Mouse (Mus musculus): Measurements from ENCODE around the gene Tmem115. TPM values are rescaled to one million over a fixed set of nuclear protein-coding genes. Genes with fewer than 3 reads are reported as not detected.
"Not testable (repeated sequence)": the region's sequence is repeated elsewhere in the genome, so short reads cannot be mapped to it uniquely, and the experiment has no call there.

Gene Tmem115
- total RNA-seq, 2 experiments from 2014 or later: 40.0 to 49.5 TPM

GRCm38 (mm10) chr9:107570016-107570415 is 36.3 kb downstream of the Tmem115 start:
- DNase-seq (ENCODE audit: low spot score in 2 of 2): no peak

GRCm38 (mm10) chr9:107570845-107571244 is 37.1 kb downstream of the Tmem115 start:
- DNase-seq (ENCODE audit: low spot score in 2 of 2): no peak

- no peak for DNase-seq (ENCODE audit: low spot score in 2 of 2)
Measured at GRCm38 (mm10) chr9:107571534-107572326, 38.0 kb downstream of the Tmem115 start.

- no peak for DNase-seq (ENCODE audit: low spot score in 2 of 2)
Measured at GRCm38 (mm10) chr9:107572327-107572662, 38.5 kb downstream of the Tmem115 start.

DNA sequence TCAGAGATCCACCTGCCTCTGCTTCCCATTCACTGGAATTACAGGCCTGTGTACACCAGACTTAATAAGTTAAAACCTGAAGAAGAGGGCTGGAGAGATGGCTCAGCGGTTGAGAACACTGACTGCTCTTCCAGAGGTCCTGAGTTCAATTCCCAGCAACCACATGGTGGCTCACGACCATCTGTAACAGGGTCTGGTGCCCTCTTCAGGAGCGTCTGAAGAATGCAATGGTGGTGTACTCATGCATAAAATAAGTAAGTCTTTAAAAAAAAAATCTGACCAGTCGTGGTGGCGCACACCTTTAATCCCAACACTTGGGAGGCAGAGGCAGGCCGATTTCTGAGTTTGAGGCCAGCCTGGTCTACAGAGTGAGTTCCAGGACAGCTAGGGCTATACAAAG is 40.0 kb downstream of the Tmem115 start:
- DNase-seq (ENCODE audit: low spot score in 2 of 2): not testable (repeated sequence)

GRCm38 (mm10) chr9:107575579-107576356 is 42.0 kb downstream of the Tmem115 start:
- no peak for DNase-seq (ENCODE audit: low spot score in 2 of 2)

GRCm38 (mm10) chr9:107576357-107577107 is 42.8 kb downstream of the Tmem115 start, which contains the start of gene Hyal1:
Gene Hyal1 (plus strand): TSS chr9:107576927.
- DNase-seq (ENCODE audit: low spot score in 2 of 2): peak; percentile 62 to 70

DNA sequence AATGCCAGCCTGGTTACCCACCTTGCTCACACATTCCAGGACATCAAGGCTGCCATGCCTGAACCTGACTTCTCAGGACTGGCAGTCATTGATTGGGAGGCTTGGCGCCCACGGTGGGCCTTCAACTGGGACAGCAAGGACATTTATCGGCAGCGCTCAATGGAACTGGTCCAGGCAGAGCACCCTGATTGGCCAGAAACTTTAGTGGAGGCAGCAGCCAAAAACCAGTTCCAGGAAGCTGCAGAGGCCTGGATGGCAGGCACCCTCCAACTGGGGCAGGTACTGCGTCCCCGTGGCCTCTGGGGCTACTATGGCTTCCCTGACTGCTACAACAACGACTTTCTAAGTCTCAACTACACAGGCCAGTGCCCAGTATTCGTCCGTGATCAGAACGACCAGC is 44.1 kb downstream of the Tmem115 start:
- no peak for DNase-seq (ENCODE audit: low spot score in 2 of 2)

GRCm38 (mm10) chr9:107578587-107578986 is 44.8 kb downstream of the Tmem115 start, which contains the start of gene Naa80:
Gene Naa80 (plus strand): TSS chr9:107578887.
- no peak for DNase-seq (ENCODE audit: low spot score in 2 of 2)

DNA sequence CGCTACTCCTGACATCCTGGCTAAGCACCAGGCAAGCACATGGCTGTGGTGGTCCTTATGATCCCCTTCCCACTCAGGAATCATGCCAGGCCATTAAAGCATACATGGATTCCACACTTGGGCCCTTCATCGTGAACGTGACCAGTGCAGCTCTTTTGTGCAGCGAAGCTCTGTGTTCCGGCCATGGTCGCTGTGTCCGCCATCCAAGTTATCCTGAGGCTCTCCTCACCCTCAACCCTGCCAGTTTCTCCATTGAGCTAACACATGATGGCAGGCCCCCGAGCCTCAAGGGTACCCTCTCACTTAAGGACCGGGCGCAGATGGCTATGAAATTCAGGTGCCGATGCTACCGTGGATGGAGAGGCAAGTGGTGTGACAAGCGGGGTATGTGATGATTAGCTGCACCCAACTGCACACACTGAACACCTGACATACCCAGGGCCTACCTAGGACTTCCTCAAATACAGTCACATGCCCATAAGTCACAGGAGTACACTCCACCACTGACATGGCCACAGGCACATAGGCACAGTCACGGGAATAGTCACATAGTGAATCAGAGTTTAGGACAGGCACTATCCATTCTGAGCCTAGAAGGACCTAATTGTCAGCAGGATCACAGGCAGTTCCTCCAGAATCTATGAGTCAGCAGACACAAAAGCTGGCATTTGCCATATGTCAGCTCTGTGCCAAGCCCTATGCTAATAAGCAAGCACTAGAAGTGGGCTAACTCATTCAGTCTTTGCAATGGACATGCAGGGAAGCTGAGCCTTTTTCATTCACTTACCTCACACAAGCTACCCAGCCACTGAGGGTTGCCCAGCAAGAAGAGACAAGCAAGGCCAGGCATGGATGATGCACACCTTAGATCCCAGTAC is 45.5 kb downstream of the Tmem115 start:
- DNase-seq (ENCODE audit: low spot score in 2 of 2): no peak

DNA sequence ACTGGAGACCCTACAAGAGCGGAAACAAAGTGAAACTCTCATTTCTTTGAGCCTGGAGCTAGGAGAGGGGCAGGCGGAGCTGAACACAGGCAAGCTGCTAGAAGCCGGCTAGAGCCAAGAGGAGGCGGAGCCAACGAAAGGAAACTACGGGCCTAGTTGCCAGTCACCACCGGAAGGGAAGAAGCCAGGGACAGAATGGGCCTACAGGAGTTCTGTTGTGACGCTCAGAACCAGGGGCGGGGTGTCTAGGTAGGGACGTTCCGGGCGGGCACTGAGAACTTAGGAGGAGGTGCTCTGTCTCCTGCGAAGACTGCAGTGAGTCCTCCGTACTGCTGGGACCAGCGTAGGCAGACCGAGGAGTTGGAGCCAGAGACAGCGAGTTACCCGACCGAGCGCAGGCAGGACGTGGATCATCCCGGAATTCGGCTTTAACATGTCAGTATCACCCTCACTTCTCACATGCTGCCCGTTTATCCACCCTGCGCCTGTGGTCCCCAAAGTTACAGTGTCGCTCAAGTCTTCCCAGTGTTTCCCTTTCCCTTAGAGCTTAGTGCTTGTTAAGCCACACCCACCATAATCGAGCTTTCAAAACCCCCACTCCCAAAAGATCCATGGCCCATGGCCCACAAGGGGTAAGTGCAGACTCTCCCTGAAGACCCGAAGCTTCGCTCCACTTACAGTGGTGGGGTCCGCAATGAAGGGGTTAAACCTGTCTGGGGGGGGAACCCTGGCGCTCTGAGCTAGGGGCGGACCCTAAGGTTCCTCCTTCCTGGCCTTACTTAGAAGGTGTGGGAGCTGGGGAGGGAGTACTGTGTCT is 47.0 kb downstream of the Tmem115 start, which contains the start of gene Hyal3:
TSS of gene Hyal3 (plus strand) at position 318 of the 817 bp plus-strand sequence.
- DNase-seq (ENCODE audit: low spot score in 2 of 2): peak; percentile 76 to 80

DNA sequence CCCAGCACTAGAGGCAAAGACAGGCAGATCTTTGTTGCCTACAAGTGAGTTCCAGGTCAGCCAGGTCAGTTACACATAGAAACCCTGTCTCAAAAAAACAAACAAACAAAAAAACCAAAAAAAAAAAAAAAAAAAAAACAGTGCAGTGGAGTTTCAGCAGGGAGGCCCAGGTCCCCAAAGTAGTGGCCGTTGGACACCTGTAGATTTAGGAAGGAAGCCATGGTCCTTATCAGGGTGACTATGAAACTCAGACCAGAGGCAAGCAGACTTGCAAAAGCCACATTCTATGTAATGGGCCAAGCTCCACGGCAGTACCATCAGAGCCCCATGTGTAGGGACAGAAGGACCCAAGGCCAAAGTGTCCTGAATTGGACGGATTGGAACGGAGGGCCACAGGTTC is 47.8 kb downstream of the Tmem115 start:
- no peak for DNase-seq (ENCODE audit: low spot score in 2 of 2)

GRCm38 (mm10) chr9:107582509-107583062 is 48.8 kb downstream of the Tmem115 start:
- no peak for DNase-seq (ENCODE audit: low spot score in 2 of 2)

DNA sequence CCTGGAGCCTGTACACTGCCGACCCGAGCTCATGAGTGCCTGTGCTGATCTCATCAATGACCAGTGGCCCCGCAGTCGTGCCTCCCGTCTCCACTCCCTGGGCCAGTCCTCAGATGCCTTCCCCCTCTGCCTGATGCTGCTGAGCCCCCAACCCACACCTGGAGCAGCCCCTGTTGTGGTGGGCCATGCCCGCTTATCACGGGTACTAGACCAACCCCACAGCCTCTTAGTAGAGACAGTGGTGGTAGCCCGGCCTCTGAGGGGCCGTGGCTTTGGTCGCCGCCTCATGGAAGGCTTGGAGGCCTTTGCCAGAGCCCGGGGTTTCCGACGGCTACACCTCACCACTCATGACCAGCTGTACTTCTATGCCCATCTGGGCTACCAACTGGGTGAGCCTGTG is 49.4 kb downstream of the Tmem115 start:
- DNase-seq (ENCODE audit: low spot score in 2 of 2): no peak

GRCm38 (mm10) chr9:107586504-107586903 is 52.8 kb downstream of the Tmem115 start:
- no peak for DNase-seq (ENCODE audit: low spot score in 2 of 2)

- peak; percentile 86 for DNase-seq (ENCODE audit: low spot score in 2 of 2)
Measured at GRCm38 (mm10) chr9:107586974-107587832, 53.5 kb downstream of the Tmem115 start, which contains the start of gene Ifrd2. Gene Ifrd2 (plus strand): TSS chr9:107587642.

DNA sequence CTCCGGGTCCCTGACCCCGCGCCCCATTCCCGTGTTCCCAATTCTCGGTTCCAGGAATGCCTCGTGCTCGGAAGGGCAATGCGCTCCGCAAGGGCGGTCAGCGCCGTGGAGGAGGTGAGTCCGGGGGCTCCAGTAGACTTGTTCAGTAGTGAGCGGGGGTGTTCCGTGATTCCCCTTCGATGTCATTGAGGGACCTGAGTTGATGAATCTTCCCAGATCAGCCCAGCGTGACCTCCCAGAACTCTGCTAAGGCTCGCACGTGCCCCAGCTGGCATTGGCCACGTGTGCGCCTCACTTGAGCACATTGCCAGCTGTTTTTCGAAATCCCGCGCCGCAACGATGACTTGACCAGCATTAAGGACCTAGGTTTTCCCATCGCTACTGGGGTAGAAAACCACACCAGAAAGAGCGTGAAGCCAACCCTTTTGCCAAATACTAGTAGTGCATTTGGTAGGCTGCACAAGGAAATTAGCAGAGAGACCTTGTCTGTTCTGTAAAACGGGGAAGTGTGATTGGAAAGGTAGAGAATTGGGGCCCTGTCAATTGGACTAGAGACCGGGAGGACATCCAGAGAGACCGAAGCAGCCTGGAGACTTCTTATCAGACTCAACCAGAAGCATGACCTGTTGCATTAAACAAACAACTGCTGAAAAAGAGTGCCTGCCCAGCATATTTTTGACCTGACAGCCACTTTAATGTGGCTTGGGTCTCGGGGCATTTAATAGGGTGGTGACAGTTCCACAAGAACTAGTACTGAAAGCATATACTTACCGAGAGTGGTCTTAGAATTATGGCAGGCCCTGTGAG is 54.3 kb downstream of the Tmem115 start:
- no peak for DNase-seq (ENCODE audit: low spot score in 2 of 2)
